Mouse (Mus musculus): ENCODE measurements around the gene Klkb1.

DNA sequence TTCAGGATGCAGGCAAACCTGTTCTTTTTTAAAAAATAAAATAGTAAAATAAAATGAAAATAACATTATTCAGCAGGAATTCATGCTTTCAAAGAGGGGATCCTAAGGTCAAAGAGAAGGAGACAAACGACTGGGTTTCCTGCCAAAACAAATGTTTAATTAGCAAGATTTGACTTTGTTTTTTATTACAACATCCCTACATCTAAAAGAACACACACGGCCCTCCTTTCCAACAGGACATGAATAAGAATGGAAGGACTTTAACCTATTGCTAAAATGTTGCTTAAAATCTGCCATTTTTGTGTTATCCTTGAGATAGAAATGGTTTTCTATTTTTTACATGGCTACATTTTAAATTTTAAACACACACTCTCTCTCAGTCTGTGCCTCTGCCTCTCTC lies 41.5 kb downstream of the Klkb1 start:
- no peak for TF ChIP-seq CTCF (IDR thresholded peaks at IDR 0.05; ENCODE audit: low read depth, low read length)
- TF ChIP-seq POLR2A (IDR thresholded peaks at IDR 0.05; ENCODE audit: borderline replicate concordance, low read depth, low read length): no peak

Data from bone marrow macrophage, adult 2 months (primary cell).